Mouse (Mus musculus): ENCODE data around the gene Olfr49. TPM values are rescaled to one million over a fixed set of nuclear protein-coding genes. Genes with fewer than 3 reads are reported as not detected.

Gene Olfr49
- polyA plus RNA-seq, 1 experiment from 2014 or later, result not detected

Other genes with a start within 250 kb of the Olfr49 start
- 286 and 291 TPM in 2 replicates for gene Dad1, start 30.8 kb downstream of the Olfr49 start, polyA plus RNA-seq (2015; fragmentation: Nextera tagmentation; extraction: Ambion mirVana)
- gene Abhd4, start 30.8 kb downstream of the Olfr49 start, polyA plus RNA-seq (2015; fragmentation: Nextera tagmentation; extraction: Ambion mirVana), result 47.7 and 53.9 TPM in 2 replicates
- gene Oxa1l, start 75.9 kb upstream of the Olfr49 start, polyA plus RNA-seq (2015; fragmentation: Nextera tagmentation; extraction: Ambion mirVana), result 47.9 and 48.1 TPM in 2 replicates
- gene Slc7a7, start 132.8 kb upstream of the Olfr49 start, polyA plus RNA-seq (2015; fragmentation: Nextera tagmentation; extraction: Ambion mirVana), result 5.0 and 5.2 TPM in 2 replicates
- 269 and 282 TPM in 2 replicates for gene Mrpl52, start 142.0 kb upstream of the Olfr49 start, polyA plus RNA-seq (2015; fragmentation: Nextera tagmentation; extraction: Ambion mirVana)
- gene Mmp14, start 146.7 kb upstream of the Olfr49 start, polyA plus RNA-seq (2015; fragmentation: Nextera tagmentation; extraction: Ambion mirVana), result 60.3 and 61.7 TPM in 2 replicates
- gene Lrp10, start 179.2 kb upstream of the Olfr49 start, polyA plus RNA-seq (2015; fragmentation: Nextera tagmentation; extraction: Ambion mirVana), result 32.5 and 33.9 TPM in 2 replicates
- gene Rem2, start 191.2 kb upstream of the Olfr49 start, polyA plus RNA-seq (2015; fragmentation: Nextera tagmentation; extraction: Ambion mirVana), result 22.9 and 23.8 TPM in 2 replicates
- 101 and 102 TPM in 2 replicates for gene Prmt5, start 232.6 kb upstream of the Olfr49 start, polyA plus RNA-seq (2015; fragmentation: Nextera tagmentation; extraction: Ambion mirVana)

Data from forebrain, embryonic 15.5 days (tissue).